Mouse (Mus musculus) CH12F3 (cell line): ENCODE measurements around the gene Lingo2.

ENCODE experiments used
- in situ Hi-C: fragments of 300-500 bp; cut with MboI; formaldehyde crosslinking; loops from 2 replicates; pipeline ENCODE4 v1.14.3; 2020; ENCODE audit warnings: low sequenced_read_pairs

The Lingo2 gene

DNA sequence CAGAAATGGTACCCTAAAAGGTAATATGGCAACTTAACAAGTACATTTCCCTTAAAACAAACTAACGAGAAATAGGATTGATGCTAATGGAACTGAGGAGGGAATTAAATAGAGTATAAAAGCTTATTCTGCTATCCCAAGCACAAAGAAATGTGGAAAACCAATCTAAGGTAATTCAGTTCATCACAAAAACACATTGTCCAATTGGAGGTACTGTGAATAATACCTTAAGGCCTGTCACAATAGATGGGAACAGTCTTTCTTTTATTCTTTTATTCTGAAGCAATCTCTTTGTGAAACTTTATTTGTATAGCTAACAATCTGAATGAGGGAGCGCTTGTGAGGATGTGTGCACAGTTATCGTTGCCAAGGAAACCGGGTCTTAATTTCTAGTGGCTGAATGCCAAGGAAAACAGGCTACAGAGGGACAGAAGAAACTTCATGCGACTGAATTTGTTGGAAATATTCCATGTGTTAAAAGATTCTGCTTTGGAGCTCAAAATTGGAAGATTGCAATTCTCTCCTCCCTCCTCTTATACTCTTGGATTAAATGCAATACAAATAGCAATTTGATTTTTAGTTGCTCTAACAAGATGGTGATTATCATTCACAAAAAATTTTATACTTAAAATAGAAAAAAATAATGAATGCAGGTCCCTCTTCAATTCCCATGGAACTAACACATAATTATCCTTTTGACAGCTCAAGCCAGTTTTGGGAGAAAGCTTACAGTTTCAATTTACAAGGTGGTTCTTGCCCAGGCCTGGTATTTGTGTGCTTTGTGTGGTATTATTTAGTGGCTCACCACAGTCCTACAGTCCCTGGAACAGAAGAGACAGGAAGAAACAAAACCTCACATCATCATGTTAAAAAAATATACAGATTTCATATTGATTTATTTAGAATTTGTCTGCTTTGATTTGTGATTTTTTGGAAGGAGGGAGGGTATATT is 1065.7 kb downstream of the Lingo2 start:
- in situ Hi-C loops: no loop called here

DNA sequence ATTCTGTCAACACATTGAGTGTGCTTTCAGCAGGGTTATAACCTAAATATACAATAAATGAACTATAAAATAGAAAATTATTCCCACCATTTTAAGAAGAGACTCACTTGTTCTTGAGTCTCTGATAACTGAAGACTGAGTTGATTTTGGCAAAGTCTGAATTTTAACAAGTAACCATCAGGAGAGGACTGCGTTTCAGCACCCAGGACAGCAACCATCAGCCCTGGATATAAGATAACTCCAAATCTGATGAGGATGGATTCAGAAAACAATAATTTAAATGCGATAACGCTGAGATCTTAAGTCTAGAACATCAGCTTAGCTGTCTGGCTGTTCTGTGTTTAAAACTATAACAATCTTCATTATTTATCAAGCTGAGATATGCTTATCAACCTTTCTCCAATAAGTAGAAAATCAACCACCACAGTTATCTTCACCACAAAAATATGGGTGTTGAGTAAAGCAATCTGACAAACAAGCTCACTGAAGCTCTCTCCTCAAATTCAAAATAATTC is 1066.5 kb downstream of the Lingo2 start:
- in situ Hi-C loops: no loop called here

DNA sequence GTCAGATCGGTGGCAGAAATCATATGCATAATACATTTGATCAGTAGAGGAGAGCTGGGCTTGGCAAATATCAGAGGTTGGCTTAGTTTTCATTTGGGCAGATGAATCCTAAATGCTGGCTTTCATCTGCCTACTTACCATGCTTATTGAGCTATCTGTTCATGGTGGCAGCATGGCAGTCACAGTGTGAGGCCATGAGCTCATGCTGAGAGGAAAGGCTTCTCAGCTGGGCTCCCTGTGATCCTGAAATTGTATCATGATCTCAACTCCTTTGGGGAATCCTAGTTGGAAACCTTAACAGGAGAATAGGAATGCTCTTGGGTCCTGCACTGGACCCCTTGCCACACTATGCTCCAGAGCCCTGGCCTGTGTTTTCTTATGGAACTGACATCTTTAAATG is 1105.0 kb downstream of the Lingo2 start:
- in situ Hi-C loops: no loop called here

DNA sequence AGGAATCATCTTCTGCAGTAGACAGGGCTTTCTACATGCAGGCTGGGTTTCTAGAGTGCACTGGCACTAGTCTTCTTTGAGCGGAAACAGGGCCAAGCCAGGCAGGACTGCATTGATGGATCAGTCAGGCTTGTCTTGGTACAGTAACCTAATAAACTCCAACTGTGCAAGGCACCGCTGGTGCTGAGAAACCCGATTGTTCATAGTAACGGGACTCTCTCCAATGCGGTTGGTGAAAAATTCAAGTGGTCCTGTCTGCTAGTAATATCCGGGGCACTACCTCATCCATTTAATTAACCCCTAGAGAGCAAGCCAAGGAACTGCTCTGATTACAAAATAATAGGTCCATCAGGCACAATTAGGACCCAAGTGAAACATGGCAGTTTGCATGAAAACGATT is 1106.4 kb downstream of the Lingo2 start:
- in situ Hi-C loops: no loop called here

DNA sequence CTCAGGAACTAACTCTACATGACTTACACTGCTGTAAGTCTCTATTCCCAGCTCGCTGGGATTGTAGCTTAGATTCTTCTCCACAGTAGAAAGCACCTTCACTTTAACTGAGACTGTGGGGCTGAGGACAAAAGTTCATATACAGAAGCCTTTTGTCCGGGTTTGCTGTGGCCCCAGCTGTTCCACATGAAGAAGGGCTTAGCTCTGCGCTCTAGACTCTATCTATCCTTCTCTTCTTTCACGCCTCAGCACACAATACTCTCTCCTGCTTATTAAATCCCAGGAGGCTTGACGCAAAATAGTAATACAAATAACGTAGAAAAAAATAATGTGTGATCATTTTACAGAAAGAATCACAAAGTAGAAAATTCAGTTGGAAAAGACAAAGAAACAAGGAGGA is 1107.0 kb downstream of the Lingo2 start:
- in situ Hi-C loops: no loop called here

DNA sequence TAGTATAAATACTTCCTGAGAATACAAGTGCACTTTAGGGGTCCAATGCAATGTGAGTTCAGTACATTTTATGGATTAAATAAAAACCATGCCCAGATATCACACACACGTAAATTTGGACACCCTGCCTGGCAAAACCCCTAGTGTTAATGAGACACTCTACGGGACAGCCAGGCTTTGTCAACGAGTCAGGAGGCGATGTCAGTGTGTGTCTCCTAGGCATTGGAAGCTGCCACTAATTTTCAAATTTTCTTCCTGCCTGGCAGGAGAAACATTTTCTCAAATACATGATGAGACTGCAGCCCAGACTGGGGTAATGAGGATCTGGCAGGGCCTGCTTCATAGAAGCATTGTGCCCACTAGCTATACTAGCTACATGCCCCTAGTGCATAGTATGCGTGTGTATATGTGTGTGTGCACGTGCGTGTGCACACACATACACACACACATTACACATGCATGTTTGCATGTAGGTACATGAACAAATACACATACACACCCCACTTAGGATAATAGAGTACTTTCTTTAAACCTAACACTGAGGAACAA is 1128.2 kb downstream of the Lingo2 start:
- in situ Hi-C loops: no loop called here

DNA sequence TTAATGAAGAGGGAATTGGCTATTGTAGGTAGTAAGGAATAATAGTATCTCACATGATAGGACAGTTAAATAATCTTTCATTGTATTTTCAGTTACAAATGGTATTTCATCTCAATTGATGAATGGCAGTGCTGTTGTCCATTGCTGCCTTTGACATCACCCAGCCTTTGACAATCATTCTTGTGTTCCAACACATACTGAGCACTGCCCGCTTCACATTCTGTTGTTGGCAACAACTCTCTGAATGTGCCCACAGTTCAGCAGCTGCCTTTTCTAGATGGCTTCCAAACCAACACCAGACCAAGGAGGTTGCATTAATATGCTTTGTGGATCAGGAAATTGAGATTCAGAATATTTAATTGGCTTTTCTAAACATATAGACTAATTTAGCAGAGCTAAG is 1130.8 kb downstream of the Lingo2 start:
- in situ Hi-C loops: no loop called here

DNA sequence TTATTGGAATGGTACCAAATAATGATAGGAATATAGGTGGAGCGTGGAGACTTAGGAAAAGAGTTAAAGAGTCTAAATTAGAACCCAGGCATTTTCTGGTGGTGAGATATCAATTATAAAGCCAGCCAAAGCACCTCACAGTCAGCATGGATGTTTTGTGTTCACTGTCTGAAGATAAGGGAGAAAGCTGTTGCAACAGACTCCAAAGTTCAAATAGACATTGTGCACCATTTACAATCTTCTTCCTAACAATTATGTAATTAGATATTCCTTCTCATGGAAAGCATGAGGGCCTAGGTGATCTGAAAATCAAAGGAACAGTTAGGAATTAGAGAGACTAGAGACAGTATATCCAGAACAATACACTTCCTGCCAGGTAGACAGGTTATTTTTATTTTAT is 1136.8 kb downstream of the Lingo2 start:
- in situ Hi-C loops: no loop called here

DNA sequence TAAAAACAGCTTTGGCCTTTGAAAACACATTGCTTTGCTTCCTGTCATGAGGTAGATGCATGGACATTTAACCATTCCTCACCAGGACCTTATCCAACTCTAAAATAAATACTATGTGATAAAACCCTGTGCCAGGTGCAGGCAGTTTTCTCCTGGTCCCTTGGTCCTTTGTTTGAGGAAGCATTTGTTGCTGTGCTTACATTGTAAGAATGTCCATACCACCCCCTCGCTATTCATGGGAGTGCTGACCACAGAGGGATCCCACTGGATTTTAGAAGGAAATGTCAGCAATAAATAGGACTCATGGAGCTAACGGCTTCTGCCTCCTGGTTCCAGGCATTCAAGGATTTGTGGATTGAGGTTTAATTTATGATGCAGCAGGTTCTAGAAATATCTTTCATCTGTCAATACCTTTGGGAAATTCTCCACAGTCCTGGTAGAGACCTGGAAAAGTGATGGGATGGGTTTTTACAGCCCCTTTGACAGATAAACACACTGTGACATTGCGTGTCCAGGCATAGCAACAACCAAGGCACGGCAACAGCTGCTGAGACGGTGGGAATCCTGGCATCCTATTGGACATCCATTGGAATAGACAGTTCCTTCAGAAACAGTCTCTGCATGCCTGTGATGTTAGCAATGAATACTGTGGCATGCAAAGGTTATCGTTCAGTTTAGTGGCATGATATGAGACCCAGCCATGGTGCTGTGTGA is 1143.9 kb downstream of the Lingo2 start:
- in situ Hi-C loops: no loop called here

DNA sequence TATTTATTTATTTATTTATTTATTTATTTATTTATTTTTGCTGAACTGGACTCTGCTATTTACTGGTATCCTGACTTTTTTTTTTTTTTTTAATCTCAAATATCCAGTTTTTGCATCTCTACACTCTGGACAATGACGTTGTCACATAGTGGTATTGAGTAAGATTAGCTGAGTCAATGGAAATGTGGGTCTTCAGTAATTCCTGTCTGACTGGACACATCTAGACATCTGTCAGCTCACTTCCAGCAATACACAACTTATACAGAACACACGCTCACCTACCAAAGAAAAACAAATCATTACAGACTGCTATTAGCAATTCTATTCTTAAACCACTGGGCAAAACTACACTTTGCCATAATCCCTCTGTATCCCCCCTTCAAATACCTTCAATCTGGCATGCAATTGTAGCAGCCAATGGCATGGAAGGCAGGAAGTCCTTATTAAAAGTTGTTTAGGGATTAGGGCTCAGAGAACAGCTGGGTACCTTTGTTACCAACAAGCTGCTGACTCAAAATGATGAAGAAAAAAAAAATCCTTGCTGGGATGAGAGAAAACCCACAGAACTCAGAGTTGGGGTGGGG is 1144.6 kb downstream of the Lingo2 start:
- in situ Hi-C loops: no loop called here

DNA sequence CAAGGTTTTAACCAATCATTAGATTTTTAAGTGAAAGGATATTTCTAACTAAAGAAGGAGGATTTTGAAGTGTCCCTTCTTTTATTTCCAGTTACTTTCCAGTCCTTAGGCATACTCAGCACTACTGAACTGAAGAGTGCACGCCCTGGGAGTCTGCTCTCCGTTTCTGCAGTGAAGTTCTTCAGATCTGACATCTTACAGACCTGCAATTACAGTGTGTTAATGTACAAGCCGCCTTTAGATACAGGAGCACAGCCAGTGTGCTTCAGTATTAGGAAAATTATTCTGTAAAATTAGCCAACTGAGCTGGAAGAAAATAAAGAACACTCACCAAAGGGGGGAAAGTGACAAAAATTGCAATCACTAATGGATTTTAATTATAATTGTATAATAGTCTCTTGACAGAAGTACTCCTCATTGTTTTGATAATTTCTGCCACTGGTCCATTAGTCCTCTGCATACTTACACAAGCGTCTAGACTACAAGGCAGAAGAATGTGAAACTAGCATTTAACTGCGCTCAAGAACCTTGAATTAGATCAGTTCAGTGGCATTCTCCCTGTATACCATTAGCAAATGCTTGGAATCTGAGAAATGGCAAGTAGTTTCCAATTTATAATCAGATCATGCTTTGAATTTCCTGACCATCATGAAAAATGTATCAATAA is 1167.2 kb downstream of the Lingo2 start:
- in situ Hi-C loops: no loop called here

DNA sequence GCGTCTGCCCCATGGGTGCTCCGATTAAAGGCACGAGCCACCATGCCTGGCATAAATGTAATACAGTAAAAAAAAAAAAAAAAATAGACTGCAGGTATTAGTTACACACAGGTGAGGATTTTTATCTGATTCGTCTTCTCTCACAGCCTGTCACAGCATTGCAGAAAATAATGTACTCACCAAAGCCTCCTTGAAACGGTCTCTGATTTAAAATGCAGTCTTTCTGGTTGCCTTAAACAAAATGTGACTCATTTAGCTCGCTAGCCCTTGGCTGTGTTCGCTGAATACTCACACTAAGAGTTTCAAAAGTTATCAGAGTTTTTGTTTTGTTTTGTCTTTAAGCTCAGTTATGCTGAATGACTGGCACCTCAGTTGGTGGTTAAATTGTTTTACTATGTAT is 1180.7 kb downstream of the Lingo2 start:
- in situ Hi-C loops: no loop called here

DNA sequence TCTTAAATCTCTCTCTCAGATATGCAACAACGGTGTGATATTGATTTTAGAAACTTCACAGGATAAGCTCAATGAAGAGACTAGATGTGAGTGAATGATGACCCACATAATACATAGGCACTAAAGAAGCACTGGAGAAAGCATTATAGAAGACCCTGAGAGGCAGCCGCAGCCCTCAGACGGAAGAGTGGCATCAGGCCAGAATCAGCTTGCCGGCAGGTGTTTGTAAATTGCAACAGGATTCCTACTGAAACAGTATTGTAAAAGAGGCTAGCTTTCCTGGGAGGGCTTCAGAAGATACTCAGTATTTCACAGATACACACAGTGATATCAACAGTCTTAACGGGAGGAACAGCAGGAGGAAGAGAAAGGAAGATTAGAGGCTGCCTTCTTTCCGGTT is 1184.6 kb downstream of the Lingo2 start:
- in situ Hi-C loops: no loop called here

DNA sequence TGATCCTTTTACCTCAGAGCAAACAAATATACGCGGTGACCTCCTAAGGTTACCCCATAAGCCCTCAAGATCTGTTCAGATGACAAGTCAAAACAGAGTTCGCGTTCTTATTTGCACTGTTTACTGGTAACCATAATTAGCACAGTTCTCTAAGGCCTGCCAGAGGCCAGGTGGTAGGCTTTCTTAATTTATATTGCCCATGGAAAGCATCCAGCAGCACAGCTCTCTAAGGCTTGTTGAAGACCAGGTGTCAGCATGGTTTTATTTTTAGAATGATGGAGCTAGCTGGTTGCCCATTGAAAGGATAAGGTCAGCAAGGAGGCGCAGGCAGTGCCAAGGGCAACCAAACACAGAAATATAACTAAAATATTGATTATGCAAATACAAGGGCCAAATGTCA is 1190.4 kb downstream of the Lingo2 start:
- in situ Hi-C loops: no loop called here

DNA sequence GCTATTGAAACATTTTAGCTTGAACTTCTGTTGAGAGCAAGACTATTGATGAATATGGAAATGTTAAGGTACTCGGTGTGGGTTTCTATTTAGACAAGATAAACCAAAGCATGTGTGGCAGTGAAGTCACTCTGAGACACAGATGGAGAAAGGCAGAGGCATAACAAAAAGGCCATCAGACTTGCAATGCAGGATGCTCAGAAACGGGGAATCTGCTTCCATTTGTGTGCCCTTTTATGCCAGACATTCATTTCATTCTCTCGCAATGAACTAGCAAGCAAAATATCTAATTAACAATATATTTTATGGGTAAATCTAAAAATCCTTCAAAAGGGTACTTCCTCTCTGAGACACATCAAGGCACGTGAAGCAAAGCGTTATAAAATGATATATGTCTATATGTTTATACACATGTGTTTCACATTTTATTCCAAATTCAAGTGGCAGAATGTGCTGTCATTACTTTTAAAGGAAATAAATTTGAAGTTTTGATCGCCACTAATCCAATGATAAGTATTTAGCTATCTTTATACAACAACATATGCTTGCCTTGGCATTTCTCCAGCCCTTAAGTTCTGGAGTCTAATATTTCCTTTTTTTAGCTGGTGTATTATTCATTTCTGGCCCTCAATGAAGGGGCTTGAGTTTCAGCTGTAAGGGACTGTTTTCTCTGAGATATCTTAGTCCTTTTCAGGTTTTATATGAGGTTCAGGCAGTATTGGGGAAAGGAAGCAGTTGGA is 1199.3 kb downstream of the Lingo2 start:
- in situ Hi-C loops: no loop called here

DNA sequence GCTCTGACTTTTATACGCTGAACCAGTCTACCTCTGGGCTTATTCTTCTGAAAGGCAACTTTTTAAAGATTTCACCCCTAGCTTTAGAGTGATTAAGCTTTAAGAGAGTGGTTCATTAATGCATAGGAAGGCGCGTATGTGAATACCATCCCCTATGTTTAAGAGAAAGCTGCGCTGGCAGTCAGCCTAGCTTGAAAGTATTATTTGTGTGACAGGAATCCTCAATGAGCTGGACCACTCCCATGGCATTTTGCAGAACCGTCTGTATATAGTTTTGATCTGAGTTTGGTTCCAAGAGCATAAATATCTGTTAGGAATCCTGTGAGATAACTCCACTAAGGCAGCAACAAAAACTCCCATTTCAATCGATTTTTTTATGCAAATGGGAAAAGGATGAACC is 1204.9 kb downstream of the Lingo2 start:
- in situ Hi-C loops: no loop called here

DNA sequence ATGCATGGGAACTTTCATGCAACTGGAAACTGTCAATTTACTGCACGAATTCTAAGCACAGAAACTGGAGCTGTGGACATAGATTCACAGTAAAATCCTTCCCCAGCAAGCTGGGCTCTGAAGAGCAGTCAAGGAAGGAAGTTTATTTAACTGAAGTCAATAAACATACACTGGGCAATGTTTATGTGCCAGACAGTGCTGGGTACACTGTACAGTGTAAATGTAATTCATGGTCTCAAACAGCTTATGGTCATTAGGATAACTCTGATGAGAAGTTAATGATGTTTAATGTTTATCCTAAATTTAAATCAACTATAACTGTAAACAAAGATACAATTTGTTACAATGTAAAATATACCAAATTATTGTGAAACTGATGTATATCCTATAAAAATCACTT is 1226.8 kb downstream of the Lingo2 start:
- in situ Hi-C loops: no loop called here

DNA sequence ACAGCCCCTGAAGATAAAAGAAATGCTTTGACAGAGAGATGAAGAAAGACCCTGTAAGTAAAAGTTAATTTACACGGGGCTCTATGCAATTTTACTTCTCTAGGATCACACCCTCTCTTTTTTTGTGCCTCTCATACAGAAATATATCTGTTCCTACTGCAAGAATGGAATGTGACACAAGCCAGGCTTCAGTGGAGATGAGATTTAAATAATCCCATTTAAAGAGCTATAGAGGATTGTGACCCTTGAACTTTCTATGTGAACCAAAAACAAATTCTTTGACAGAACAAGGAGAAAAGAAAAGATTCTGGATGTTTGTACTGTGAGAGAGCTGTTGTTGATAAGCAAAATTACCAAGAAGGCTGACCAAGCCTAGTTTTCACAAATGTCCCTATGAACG is 1247.4 kb downstream of the Lingo2 start:
- in situ Hi-C loops: no loop called here

DNA sequence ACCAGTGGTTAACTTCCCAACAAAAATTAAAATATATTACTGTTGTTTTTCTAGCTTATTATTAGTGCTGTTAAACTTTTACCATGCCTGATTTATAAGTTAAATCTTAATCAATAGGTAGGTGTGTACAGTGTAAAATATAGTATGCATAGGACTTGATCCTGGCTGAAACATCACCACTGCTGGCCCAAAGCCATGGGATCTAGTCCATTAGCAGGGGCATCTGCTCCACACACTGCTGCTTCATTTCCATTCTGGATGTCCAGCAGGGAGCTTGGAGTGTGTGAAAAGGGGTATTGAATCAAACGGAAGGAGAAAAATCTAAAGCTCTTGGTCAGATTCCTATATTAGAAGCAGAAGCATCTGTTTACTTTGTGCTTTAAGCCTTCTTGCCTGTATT is 1248.9 kb downstream of the Lingo2 start:
- in situ Hi-C loops: no loop called here

DNA sequence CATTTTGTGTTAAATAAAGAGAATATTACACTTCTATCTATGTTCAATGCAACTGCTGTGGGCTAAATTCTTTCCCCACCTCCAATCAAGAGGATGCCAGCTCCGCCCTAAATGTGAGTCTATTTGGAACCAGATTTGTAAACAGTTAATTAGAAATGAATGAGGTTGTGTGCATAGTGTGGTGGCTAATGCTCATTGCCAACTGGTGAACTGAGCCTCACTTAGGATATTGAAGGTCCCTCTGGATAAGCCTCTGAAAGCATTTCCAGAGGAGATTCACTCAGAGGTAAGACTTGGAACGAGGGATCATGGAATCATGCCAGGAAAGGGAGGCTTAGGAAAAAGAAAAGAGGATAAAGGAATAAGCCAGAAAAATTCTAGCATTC is 1256.4 kb downstream of the Lingo2 start:
- in situ Hi-C loops: no loop called here
